Mouse (Mus musculus): ENCODE measurements around the gene Nfrkb. TPM values are rescaled to one million over a fixed set of nuclear protein-coding genes. Genes with fewer than 3 reads are reported as not detected.

Gene Nfrkb
- polyA plus RNA-seq, 1 experiment, result 15.7 TPM

GRCm38 (mm10) chr9:31387206-31387605 lies 1.2 kb downstream of the Nfrkb start:
- TF ChIP-seq POLR2A (IDR thresholded peaks at IDR 0.05; ENCODE audit: borderline replicate concordance, control insufficient read depth, low read depth, low read length) (no peak), CTCF (IDR thresholded peaks at IDR 0.05; ENCODE audit: control insufficient read depth, insufficient read depth, low read length) (no peak)
- H3K4me3 ChIP-seq (replicated peaks; ENCODE audit: control insufficient read depth, low read depth, low read length), result no peak overlapping the region
- H3K4me1 ChIP-seq (ENCODE audit: control insufficient read depth, insufficient read depth, low read length), result peaks cover 2% of the 10 kb centered on the region; the same call in 1 of the 2 replicates
- WGBS, result 84% methylated on average over 5 of the region's 5 CpGs
- H3K27ac ChIP-seq (ENCODE audit: control insufficient read depth, insufficient read depth, low read depth, low read length, poor library complexity), result no peak overlapping the region

DNA sequence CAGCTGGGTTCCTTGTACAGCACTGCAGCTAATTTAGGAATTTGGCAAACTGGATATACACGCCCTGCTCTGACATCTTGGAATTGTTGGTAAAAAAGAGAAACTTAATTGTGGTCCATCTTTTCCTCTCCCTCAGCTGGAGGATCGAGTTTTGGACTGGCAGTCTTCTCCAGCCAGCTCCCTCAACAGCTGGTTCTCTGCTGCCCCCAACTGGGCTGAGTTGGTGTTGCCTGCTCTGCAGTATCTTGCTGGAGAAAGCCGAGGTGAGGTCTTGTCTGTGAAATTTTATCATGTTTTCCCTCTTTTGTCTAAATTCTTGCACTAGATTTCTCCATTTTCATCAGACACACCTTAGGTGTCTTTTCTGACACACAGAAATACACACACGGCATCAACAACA lies 14.4 kb downstream of the Nfrkb start:
- 54% methylated on average over 4 of the region's 4 CpGs for WGBS
- Histone ChIP-seq H3K4me1 (ENCODE audit: control insufficient read depth, insufficient read depth, low read length) (no peaks in the 10 kb centered on the region), H3K4me3 (replicated peaks; ENCODE audit: control insufficient read depth, low read depth, low read length) (no peak overlapping the region), H3K27ac (ENCODE audit: control insufficient read depth, insufficient read depth, low read depth, low read length, poor library complexity) (no peak overlapping the region)
- no peak for TF ChIP-seq POLR2A (IDR thresholded peaks at IDR 0.05; ENCODE audit: borderline replicate concordance, control insufficient read depth, low read depth, low read length)
- TF ChIP-seq CTCF (IDR thresholded peaks at IDR 0.05; ENCODE audit: control insufficient read depth, insufficient read depth, low read length), result peak; percentile 85

GRCm38 (mm10) chr9:31404311-31404710 lies 18.3 kb downstream of the Nfrkb start:
- Histone ChIP-seq H3K4me3 (replicated peaks; ENCODE audit: control insufficient read depth, low read depth, low read length) (no peak overlapping the region), H3K4me1 (ENCODE audit: control insufficient read depth, insufficient read depth, low read length) (no peaks in the 10 kb centered on the region), H3K27ac (ENCODE audit: control insufficient read depth, insufficient read depth, low read depth, low read length, poor library complexity) (no peak overlapping the region)
- 82% methylated on average over 2 of the region's 2 CpGs for WGBS
- TF ChIP-seq CTCF (IDR thresholded peaks at IDR 0.05; ENCODE audit: control insufficient read depth, insufficient read depth, low read length) (no peak), POLR2A (IDR thresholded peaks at IDR 0.05; ENCODE audit: borderline replicate concordance, control insufficient read depth, low read depth, low read length) (no peak)

DNA sequence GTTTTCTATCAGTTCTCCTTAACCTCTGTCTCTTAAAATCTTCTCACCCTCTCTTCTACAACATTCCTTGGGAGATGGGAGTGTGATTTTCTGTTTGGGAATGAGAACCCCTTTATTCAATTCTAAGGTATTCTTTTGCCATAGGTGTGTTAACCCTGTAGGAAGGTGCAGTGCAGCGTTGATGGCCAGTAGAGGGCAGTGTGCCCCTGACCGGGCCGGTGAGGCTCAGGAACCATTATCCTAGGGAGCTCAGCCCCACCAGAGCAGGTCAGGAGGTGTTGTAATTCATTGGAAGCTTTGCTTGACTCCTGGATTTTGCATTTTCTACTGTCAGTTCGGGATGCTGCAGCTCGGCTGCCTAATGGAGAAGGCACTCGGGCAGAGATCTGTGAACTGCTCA lies 19.2 kb downstream of the Nfrkb start:
- TF ChIP-seq POLR2A (IDR thresholded peaks at IDR 0.05; ENCODE audit: borderline replicate concordance, control insufficient read depth, low read depth, low read length), result no peak
- peak; percentile 84 for TF ChIP-seq CTCF (IDR thresholded peaks at IDR 0.05; ENCODE audit: control insufficient read depth, insufficient read depth, low read length)
- H3K4me1 ChIP-seq (ENCODE audit: control insufficient read depth, insufficient read depth, low read length), result no peaks in the 10 kb centered on the region
- H3K4me3 ChIP-seq (replicated peaks; ENCODE audit: control insufficient read depth, low read depth, low read length), result no peak overlapping the region
- WGBS, result 64% methylated on average over 6 of the region's 6 CpGs
- no peak overlapping the region for H3K27ac ChIP-seq (ENCODE audit: control insufficient read depth, insufficient read depth, low read depth, low read length, poor library complexity)

- H3K4me1 ChIP-seq (ENCODE audit: control insufficient read depth, insufficient read depth, low read length), result no peaks in the 10 kb centered on the region
- TF ChIP-seq POLR2A (IDR thresholded peaks at IDR 0.05; ENCODE audit: borderline replicate concordance, control insufficient read depth, low read depth, low read length) (no peak), CTCF (IDR thresholded peaks at IDR 0.05; ENCODE audit: control insufficient read depth, insufficient read depth, low read length) (no peak)
- 69% methylated on average over 4 of the region's 4 CpGs for WGBS
- no peak overlapping the region for H3K4me3 ChIP-seq (replicated peaks; ENCODE audit: control insufficient read depth, low read depth, low read length)
- no peak overlapping the region for H3K27ac ChIP-seq (ENCODE audit: control insufficient read depth, insufficient read depth, low read depth, low read length, poor library complexity)
Observed at GRCm38 (mm10) chr9:31412165-31412564, 26.2 kb downstream of the Nfrkb start.

- 31% methylated on average over 1 of the region's 1 CpGs for WGBS
- Histone ChIP-seq H3K4me1 (ENCODE audit: control insufficient read depth, insufficient read depth, low read length) (no peaks in the 10 kb centered on the region), H3K27ac (ENCODE audit: control insufficient read depth, insufficient read depth, low read depth, low read length, poor library complexity) (no peak overlapping the region), H3K4me3 (replicated peaks; ENCODE audit: control insufficient read depth, low read depth, low read length) (no peak overlapping the region)
- TF ChIP-seq CTCF (IDR thresholded peaks at IDR 0.05; ENCODE audit: control insufficient read depth, insufficient read depth, low read length) (no peak), POLR2A (IDR thresholded peaks at IDR 0.05; ENCODE audit: borderline replicate concordance, control insufficient read depth, low read depth, low read length) (no peak)
Observed at GRCm38 (mm10) chr9:31418821-31419220, 32.8 kb downstream of the Nfrkb start.

DNA sequence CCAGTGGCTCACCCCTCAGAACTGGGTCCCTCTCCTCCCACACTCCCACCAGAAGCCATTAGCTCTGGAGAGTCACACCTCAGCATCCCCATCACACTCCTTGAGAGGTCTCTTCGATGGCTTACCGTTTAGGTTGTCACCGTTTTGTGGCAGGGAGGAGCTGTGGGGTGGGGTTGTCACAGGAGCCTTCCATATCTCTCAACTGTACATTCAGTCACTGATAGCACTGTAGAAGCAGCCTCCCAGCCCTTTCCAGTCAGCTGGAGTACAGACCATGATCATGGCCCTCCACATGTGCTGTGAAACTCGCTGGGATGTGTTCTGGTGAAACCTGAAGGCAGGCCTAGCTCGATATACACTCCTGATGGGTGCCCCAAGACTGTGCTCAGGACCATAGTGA lies 36.2 kb downstream of the Nfrkb start:
- TF ChIP-seq CTCF (IDR thresholded peaks at IDR 0.05; ENCODE audit: control insufficient read depth, insufficient read depth, low read length) (no peak), POLR2A (IDR thresholded peaks at IDR 0.05; ENCODE audit: borderline replicate concordance, control insufficient read depth, low read depth, low read length) (no peak)
- no peak overlapping the region for H3K27ac ChIP-seq (ENCODE audit: control insufficient read depth, insufficient read depth, low read depth, low read length, poor library complexity)
- H3K4me1 ChIP-seq (ENCODE audit: control insufficient read depth, insufficient read depth, low read length), result no peaks in the 10 kb centered on the region
- H3K4me3 ChIP-seq (replicated peaks; ENCODE audit: control insufficient read depth, low read depth, low read length), result no peak overlapping the region
- 58% methylated on average over 5 of the region's 5 CpGs for WGBS

DNA sequence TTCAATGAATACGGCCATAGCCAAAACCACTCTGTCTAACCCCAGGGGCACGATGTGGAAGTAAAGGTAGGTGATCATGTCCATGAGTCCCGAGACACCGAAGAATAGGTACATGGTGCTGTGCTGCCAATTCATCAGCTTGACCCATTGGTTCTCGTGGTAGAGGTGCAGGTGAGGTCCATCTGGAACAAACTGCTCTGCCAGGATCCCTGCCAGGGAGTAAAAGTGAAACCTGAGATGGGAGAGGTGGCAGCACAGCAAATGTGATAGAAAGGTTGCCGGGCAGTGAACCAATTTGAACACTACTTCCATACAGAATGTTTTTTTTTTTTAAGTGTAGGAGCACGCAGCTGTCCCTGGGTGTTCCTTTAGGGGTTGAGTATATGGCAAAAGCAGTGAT lies 43.0 kb downstream of the Nfrkb start:
- Histone ChIP-seq H3K27ac (ENCODE audit: control insufficient read depth, insufficient read depth, low read depth, low read length, poor library complexity) (no peak overlapping the region), H3K4me3 (replicated peaks; ENCODE audit: control insufficient read depth, low read depth, low read length) (no peak overlapping the region), H3K4me1 (ENCODE audit: control insufficient read depth, insufficient read depth, low read length) (no peaks in the 10 kb centered on the region)
- 81% methylated on average over 7 of the region's 7 CpGs for WGBS
- no peak for TF ChIP-seq CTCF (IDR thresholded peaks at IDR 0.05; ENCODE audit: control insufficient read depth, insufficient read depth, low read length)
- no peak for TF ChIP-seq POLR2A (IDR thresholded peaks at IDR 0.05; ENCODE audit: borderline replicate concordance, control insufficient read depth, low read depth, low read length)

GRCm38 (mm10) chr9:31430011-31430410 lies 44.0 kb downstream of the Nfrkb start:
- no peak for TF ChIP-seq POLR2A (IDR thresholded peaks at IDR 0.05; ENCODE audit: borderline replicate concordance, control insufficient read depth, low read depth, low read length)
- TF ChIP-seq CTCF (IDR thresholded peaks at IDR 0.05; ENCODE audit: control insufficient read depth, insufficient read depth, low read length), result no peak
- Histone ChIP-seq H3K4me1 (ENCODE audit: control insufficient read depth, insufficient read depth, low read length) (no peaks in the 10 kb centered on the region), H3K27ac (ENCODE audit: control insufficient read depth, insufficient read depth, low read depth, low read length, poor library complexity) (no peak overlapping the region), H3K4me3 (replicated peaks; ENCODE audit: control insufficient read depth, low read depth, low read length) (no peak overlapping the region)
- 78% methylated on average over 9 of the region's 9 CpGs for WGBS

All from bone marrow, adult 2 months (tissue).